Mouse (Mus musculus): ENCODE data around the gene Gna11.

DNA sequence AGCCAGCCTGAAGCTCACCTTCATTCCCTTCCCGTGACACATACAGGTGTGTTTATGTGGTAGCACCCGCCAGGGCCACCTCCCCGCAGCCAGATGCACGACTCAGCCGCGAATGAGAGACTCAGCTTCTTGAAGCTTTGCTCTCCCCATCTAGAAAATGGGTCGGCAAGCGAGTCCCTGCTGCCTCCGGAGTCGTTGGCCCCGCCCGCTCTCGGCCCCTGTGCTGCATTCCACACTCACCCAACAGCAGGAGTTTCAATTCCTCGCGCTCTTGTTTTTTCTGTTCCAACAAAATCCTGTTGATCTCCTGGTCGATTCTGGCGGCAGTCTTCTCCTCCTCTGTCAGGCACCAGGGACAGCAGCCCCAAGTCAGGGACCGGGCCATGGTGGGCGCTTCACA is 21.4 kb downstream of the Gna11 start:
- no peak for TF ChIP-seq POLR2A (IDR thresholded peaks at IDR 0.05; ENCODE audit: low read depth, low read length)
- TF ChIP-seq CTCF (IDR thresholded peaks at IDR 0.05; ENCODE audit: extremely low read depth, insufficient read depth, insufficient read length, insufficient replicate concordance): no peak
